Mouse (Mus musculus) neural tube, embryonic 10.5 days (tissue): ENCODE results near the gene Gm21304.
"Not testable (repeated sequence)": the region's sequence is repeated elsewhere in the genome, so short reads cannot be mapped to it uniquely, and the experiment has no call there.

Experiments
- DNase-seq: peaks from one replicate; pipeline ENCODE4 v3.0.0-alpha.2; 2017; ENCODE audit warnings: low spot score; ENCODE audit errors: extremely low spot score

The Gm21304 gene

GRCm38 (mm10) chr10:104168215-104168614 lies at the start of gene Gm21304:
Gm21304 (plus strand) TSS chr10:104168515.
- not testable (repeated sequence) for DNase-seq

- DNase-seq, result not testable (repeated sequence)
Observed at GRCm38 (mm10) chr10:104142687-104143086, 25.6 kb upstream of the Gm21304 start, which contains the start of gene Gm21293. Gm21293 (plus strand) TSS chr10:104142987.

GRCm38 (mm10) chr10:104151197-104151596 lies 17.1 kb upstream of the Gm21304 start, which contains the start of gene Gm6763:
Gm6763 (plus strand) TSS chr10:104151497.
- DNase-seq, result not testable (repeated sequence)

GRCm38 (mm10) chr10:104159706-104160105 lies 8.6 kb upstream of the Gm21304 start, which contains the start of gene Gm8764:
Gm8764 (plus strand) TSS chr10:104160006.
- DNase-seq, result not testable (repeated sequence)

GRCm38 (mm10) chr10:104176724-104177123 lies 8.4 kb downstream of the Gm21304 start, which contains the start of gene Gm21312:
Gm21312 (plus strand) TSS chr10:104177024.
- not testable (repeated sequence) for DNase-seq

- DNase-seq, result not testable (repeated sequence)
Observed at GRCm38 (mm10) chr10:104185233-104185632, 16.9 kb downstream of the Gm21304 start, which contains the start of gene Gm20765. Gm20765 (plus strand) TSS chr10:104185533.

- DNase-seq, result not testable (repeated sequence)
Observed at GRCm38 (mm10) chr10:104193742-104194141, 25.4 kb downstream of the Gm21304 start, which contains the start of gene Gm4340. Gm4340 (plus strand) TSS chr10:104194042.

- DNase-seq, result no peak
Observed at GRCm38 (mm10) chr10:104209655-104210054, 41.3 kb downstream of the Gm21304 start.

GRCm38 (mm10) chr10:104210268-104210990 lies 42.1 kb downstream of the Gm21304 start:
- DNase-seq, result no peak

GRCm38 (mm10) chr10:104214527-104214926 lies 46.2 kb downstream of the Gm21304 start:
- DNase-seq, result no peak
